Mouse (Mus musculus) forebrain, embryonic 11.5 days (tissue): ENCODE results near the gene Unc5b. TPM values are rescaled to one million over a fixed set of nuclear protein-coding genes. Genes with fewer than 3 reads are reported as not detected.

ENCODE experiments used
- ATAC-seq: fragments of 200-750 bp; cut with Nextera tagmentation; replicated peaks from 2 replicates; pipeline ENCODE4 v1.8.0; 2017; ENCODE audit warnings: moderate TSS enrichment; ENCODE audit not compliant: low FRiP score
- DNase-seq: peaks from one replicate; pipeline ENCODE4 v3.0.0-alpha.2; 2017; ENCODE audit warnings: low spot score
- H3K27ac ChIP-seq: fragments of 300-500 bp; sonication (generic); 2 replicates; pipeline ENCODE4 v1.5.1; 2014; ENCODE audit warnings: low read depth, low read length
- H3K27me3 ChIP-seq: fragments of 300-500 bp; sonication (generic); 2 replicates; pipeline ENCODE4 v1.6.1; 2014; ENCODE audit warnings: mild to moderate bottlenecking, low read length, mixed read lengths; ENCODE audit not compliant: control insufficient read depth, insufficient read depth
- H3K36me3 ChIP-seq: fragments of 300-500 bp; sonication (generic); 2 replicates; pipeline ENCODE4 v1.6.1; 2014; ENCODE audit warnings: mild to moderate bottlenecking, low read length, moderate library complexity, mixed read lengths; ENCODE audit not compliant: control insufficient read depth, insufficient read depth
- H3K4me1 ChIP-seq: fragments of 300-500 bp; sonication (generic); replicated peaks from 2 replicates; pipeline ENCODE4 v1.6.1; 2014; ENCODE audit warnings: low read length, mixed read lengths; ENCODE audit not compliant: control insufficient read depth, insufficient read depth
- H3K4me2 ChIP-seq: fragments of 300-500 bp; sonication (generic); 2 replicates; pipeline ENCODE4 v1.6.1; 2014; ENCODE audit warnings: low read depth, mild to moderate bottlenecking, low read length, moderate library complexity, mixed read lengths; ENCODE audit not compliant: severe bottlenecking
- H3K4me3 ChIP-seq: fragments of 300-500 bp; sonication (generic); 2 replicates; pipeline ENCODE4 v1.5.1; 2014; ENCODE audit warnings: low read depth, low read length
- H3K9ac ChIP-seq: fragments of 300-500 bp; sonication (generic); 2 replicates; pipeline ENCODE4 v1.6.1; 2014; ENCODE audit warnings: low read length
- H3K9me3 ChIP-seq: fragments of 300-500 bp; sonication (generic); 2 replicates; pipeline ENCODE4 v1.6.1; 2016; ENCODE audit warnings: low read length, mixed read lengths; ENCODE audit not compliant: control insufficient read depth
- WGBS: fragments of 180-500 bp; shearing (Covaris S2); extraction: QIAGEN DNeasy Blood & Tissue Kit; methylation state at CpG from one replicate; pipeline ENCODE4 v1.1.7; 2014; 5-methylcytosine and 5-hydroxymethylcytosine counted together
- polyA plus RNA-seq: library from polyadenylated mRNA; unstranded; fragments of >200 nt; fragmentation: Nextera tagmentation; extraction: Ambion mirVana; gene quantifications from 2 replicates; pipeline ENCODE4 v1.2.1, GENCODE M21; 2014

Gene Unc5b
- polyA plus RNA-seq, 1 experiment from 2014 or later: 4.0 TPM

- no peaks in the 10 kb centered on the region for H3K36me3 ChIP-seq
These were observed 13.5 kb downstream of the Unc5b start for GRCm38 (mm10) chr10:60817868-60818267.

GRCm38 (mm10) chr10:60816872-60817648 lies 14.3 kb downstream of the Unc5b start:
- H3K4me2 ChIP-seq: no peak overlapping the region
- no peak overlapping the region for H3K27ac ChIP-seq
- H3K4me3 ChIP-seq: no peak overlapping the region
- no peak overlapping the region for H3K9ac ChIP-seq
- DNase-seq: no peak
- H3K9me3 ChIP-seq: no peaks in the 10 kb centered on the region
- peaks cover 38% of the 10 kb centered on the region for H3K4me1 ChIP-seq
- H3K36me3 ChIP-seq: no peaks in the 10 kb centered on the region
- WGBS: 56% methylated on average over 14 of the region's 14 CpGs
- peaks cover 2% of the 10 kb centered on the region; the same call in 1 of the 2 replicates for H3K27me3 ChIP-seq
- no peak for ATAC-seq

More at GRCm38 (mm10) chr10:60817868-60818267, 13.5 kb downstream of the Unc5b start:
- H3K4me3 ChIP-seq: no peak overlapping the region
- H3K9me3 ChIP-seq: no peaks in the 10 kb centered on the region
- DNase-seq (no peak), ATAC-seq (no peak)
- peaks cover 2% of the 10 kb centered on the region; the same call in 1 of the 2 replicates for H3K27me3 ChIP-seq
- no peak overlapping the region for H3K27ac ChIP-seq
- H3K9ac ChIP-seq: no peak overlapping the region
- WGBS: 92% methylated on average over 6 of the region's 6 CpGs
- H3K4me1 ChIP-seq: peaks cover 34% of the 10 kb centered on the region
- no peak overlapping the region for H3K4me2 ChIP-seq

DNA sequence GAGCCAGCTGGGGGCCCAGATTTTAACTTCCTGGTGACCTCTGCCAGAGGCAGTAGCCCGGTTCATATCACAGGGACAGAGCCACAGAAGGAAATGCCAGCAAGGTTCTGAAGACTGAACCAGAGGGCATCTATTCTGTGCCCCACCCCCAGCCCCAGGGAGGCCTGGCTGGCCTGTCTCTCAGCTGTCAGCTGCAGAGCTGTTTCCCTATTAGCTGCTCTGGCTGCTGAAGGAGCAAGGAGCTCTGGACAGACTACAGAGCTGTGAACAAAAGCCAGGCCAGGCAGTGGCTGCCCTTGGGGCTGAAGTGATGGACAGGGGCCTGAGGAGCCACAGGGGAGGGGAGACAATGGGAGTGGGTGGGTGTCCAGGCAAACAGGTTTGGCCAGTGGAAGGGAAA lies 15.5 kb downstream of the Unc5b start:
- ATAC-seq (0 out of 2 replicates have a peak, but pooled peaks have one; percentile 24), DNase-seq (no peak)
- H3K27me3 ChIP-seq: peaks cover 2% of the 10 kb centered on the region; the same call in 1 of the 2 replicates
- H3K9ac ChIP-seq: no peak overlapping the region
- WGBS: 0% methylated on average over 1 of the region's 1 CpGs
- peaks cover 45% of the 10 kb centered on the region for H3K4me1 ChIP-seq
- H3K27ac ChIP-seq: peak overlapping the region; percentile 25; the same call in 1 of the 2 replicates
- H3K9me3 ChIP-seq: no peaks in the 10 kb centered on the region
- H3K36me3 ChIP-seq: no peaks in the 10 kb centered on the region
- H3K4me3 ChIP-seq: no peak overlapping the region
- no peak overlapping the region for H3K4me2 ChIP-seq

DNA sequence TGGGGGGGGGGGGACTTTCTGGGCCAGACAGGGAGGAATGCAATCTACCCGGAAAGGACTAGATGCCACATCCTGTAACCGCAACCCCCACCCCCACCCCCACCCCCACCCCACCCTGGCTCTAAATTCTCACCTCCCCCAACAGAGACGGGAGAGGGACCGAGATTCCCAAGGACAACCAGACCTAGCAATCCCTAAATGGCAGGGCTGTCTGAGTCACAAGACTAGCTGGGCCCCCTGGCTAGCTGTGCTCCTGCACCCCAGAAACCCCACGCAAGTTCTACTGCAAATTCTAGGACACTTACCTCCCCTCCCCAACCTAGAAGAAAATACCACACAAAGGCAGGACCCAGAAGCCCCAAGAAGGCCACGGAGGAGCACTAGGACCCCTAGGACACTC lies 16.3 kb downstream of the Unc5b start:
- H3K4me1 ChIP-seq: peaks cover 43% of the 10 kb centered on the region
- H3K9ac ChIP-seq: no peak overlapping the region

DNA sequence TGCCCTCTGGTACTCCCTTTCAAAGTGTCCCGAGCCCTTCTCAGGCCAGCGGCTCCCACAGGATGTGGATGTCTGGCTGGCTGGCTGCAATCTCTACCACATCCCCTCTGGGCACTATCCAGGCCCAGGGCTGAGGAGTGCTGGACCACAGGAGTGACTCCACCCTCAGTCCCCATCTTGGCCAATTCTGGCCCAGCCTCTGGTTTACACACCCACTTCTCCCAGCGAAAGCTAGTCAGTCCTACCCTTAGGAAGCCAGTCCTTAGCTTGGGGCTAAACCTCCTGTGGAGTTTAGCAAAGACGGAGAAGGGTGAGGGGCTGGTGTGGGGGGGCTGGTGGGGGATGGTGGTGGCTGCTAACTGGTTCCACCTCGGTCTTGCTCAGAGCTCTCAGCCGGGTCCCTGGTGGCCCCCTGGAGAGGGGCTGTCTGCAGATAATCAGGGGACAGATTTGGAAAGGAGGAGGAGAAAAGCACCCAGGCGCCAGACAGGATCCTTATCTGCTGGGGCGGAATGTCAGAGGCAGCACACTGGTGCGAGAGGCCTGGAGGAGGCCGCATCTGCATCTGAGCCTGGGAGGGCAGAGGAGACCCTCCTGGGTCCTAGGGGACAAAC lies 16.8 kb downstream of the Unc5b start:
- peak; percentile 26; the same call in 1 of the 2 replicates for ATAC-seq
- no peak for DNase-seq
- peaks cover 2% of the 10 kb centered on the region; the same call in 1 of the 2 replicates for H3K27me3 ChIP-seq
- H3K36me3 ChIP-seq: no peaks in the 10 kb centered on the region
- H3K4me1 ChIP-seq: peaks cover 43% of the 10 kb centered on the region
- H3K27ac ChIP-seq: 0 out of 2 replicates have a peak overlapping the region, but pooled peaks have one; percentile 18
- 13% methylated on average over 10 of the region's 10 CpGs for WGBS
- H3K4me3 ChIP-seq: no peak overlapping the region
- no peak overlapping the region for H3K4me2 ChIP-seq
- H3K9me3 ChIP-seq: no peaks in the 10 kb centered on the region
- no peak overlapping the region; the same call in 1 of the 2 replicates for H3K9ac ChIP-seq

More for the DNA sequence above, 16.3 kb downstream of the Unc5b start:
- no peak for ATAC-seq
- DNase-seq: no peak
- no peaks in the 10 kb centered on the region for H3K9me3 ChIP-seq
- no peak overlapping the region for H3K4me3 ChIP-seq
- peaks cover 2% of the 10 kb centered on the region; the same call in 1 of the 2 replicates for H3K27me3 ChIP-seq
- no peak overlapping the region for H3K4me2 ChIP-seq
- H3K27ac ChIP-seq: no peak overlapping the region
- no peaks in the 10 kb centered on the region for H3K36me3 ChIP-seq
- 18% methylated on average over 6 of the region's 6 CpGs for WGBS

DNA sequence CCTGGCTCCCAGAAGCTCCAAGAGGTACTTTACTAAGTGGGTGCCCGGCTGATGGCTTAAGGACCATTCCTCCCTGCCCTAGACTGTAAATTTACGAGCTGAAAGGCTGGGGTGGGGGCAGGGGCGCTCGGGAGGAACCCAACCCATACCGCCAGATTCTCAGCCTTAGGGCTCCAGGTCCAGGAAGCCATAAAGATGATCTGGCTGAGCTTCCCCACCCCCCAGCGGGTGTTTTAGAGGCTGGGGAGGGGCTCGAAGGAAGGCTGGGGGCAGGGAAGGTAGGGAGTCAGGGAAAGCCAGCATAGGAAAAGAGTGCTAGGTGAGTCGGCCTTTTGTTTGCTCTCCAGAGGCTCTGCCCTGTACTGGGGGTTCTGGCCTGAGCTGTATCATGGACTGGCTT lies 17.8 kb downstream of the Unc5b start:
- H3K27me3 ChIP-seq: peaks cover 2% of the 10 kb centered on the region; the same call in 1 of the 2 replicates
- no peaks in the 10 kb centered on the region for H3K36me3 ChIP-seq
- 15% methylated on average over 8 of the region's 8 CpGs for WGBS
- H3K27ac ChIP-seq: no peak overlapping the region
- no peak overlapping the region for H3K4me3 ChIP-seq
- ATAC-seq: no peak
- H3K4me2 ChIP-seq: no peak overlapping the region
- DNase-seq: no peak
- H3K4me1 ChIP-seq: peaks cover 43% of the 10 kb centered on the region
- no peaks in the 10 kb centered on the region for H3K9me3 ChIP-seq
- no peak overlapping the region for H3K9ac ChIP-seq

DNA sequence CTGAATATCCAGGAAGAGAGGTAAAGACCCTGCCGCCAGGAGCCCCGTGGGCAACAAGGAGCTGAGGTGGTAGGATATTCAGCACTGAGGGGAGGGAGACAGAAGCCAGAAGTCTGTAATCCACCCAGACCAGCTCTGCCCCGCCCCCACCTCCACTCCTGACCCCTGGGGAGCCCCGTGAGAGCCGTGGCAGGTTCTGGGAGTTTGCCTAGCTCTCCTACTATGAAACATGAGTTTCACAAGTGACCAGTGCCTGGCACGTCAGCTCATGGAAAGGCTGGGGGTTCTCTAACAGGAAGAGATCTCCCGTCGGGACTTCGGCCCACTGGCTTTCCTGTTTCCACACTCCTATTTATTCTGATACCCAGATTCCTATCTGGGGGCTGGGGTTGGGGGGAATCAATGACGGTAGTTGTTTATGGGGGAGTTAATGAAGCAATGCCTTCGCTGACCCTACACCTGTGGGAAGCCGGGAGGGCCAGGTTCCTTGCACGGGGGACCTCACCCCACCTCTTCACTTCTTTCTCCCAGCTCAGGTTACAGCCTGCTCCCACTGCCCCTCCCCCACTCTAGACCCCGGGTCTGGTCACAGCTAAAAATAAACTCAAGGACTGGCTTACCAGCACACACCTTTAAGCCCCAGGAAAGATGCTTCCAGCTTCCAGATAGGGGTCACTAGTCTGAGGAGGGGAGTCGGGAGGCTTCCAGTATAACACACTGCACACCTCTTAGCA lies 19.4 kb downstream of the Unc5b start:
- WGBS: 8% methylated on average over 15 of the region's 15 CpGs
- Histone ChIP-seq H3K9me3 (no peaks in the 10 kb centered on the region), H3K36me3 (no peaks in the 10 kb centered on the region), H3K9ac (no peak overlapping the region), H3K27ac (no peak overlapping the region), H3K4me3 (no peak overlapping the region), H3K4me1 (peaks cover 58% of the 10 kb centered on the region), H3K27me3 (peaks cover 2% of the 10 kb centered on the region; the same call in 1 of the 2 replicates), H3K4me2 (no peak overlapping the region)
- ATAC-seq (no peak), DNase-seq (no peak)

DNA sequence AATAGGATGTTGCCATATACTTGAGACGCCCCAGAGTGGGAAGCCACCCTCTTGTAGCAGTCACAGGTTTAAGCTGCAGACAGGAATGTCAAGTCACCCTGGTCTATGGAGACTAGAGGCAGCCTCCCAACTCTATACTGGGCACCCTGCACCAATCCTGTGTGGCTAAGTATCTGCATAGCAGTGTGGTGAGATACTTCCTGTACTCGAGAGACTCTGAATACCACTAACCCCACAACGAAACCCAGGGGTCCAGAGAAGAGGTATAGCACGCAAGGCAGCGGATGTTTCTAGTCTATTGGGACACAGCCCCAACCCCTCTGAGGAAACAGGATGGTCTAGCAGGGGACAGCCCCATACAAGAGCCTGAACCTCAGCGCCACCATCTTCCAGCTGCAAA lies 22.9 kb downstream of the Unc5b start:
- Histone ChIP-seq H3K36me3 (no peaks in the 10 kb centered on the region), H3K9ac (no peak overlapping the region), H3K27me3 (peaks cover 2% of the 10 kb centered on the region; the same call in 1 of the 2 replicates), H3K4me2 (no peak overlapping the region), H3K4me1 (peaks cover 33% of the 10 kb centered on the region; the same call in 1 of the 2 replicates), H3K4me3 (no peak overlapping the region), H3K27ac (no peak overlapping the region), H3K9me3 (no peaks in the 10 kb centered on the region)
- ATAC-seq (no peak), DNase-seq (no peak)
- 76% methylated on average over 6 of the region's 6 CpGs for WGBS
